Mouse (Mus musculus): ENCODE results near the gene Fkbp7. TPM values are rescaled to one million over a fixed set of nuclear protein-coding genes. Genes with fewer than 3 reads are reported as not detected.
A peak's percentile ranks its signal among the peaks of the same experiment; 100 is the strongest.

Gene Fkbp7
- polyA plus RNA-seq, 1 experiment from 2014 or later, result 157 TPM

DNA sequence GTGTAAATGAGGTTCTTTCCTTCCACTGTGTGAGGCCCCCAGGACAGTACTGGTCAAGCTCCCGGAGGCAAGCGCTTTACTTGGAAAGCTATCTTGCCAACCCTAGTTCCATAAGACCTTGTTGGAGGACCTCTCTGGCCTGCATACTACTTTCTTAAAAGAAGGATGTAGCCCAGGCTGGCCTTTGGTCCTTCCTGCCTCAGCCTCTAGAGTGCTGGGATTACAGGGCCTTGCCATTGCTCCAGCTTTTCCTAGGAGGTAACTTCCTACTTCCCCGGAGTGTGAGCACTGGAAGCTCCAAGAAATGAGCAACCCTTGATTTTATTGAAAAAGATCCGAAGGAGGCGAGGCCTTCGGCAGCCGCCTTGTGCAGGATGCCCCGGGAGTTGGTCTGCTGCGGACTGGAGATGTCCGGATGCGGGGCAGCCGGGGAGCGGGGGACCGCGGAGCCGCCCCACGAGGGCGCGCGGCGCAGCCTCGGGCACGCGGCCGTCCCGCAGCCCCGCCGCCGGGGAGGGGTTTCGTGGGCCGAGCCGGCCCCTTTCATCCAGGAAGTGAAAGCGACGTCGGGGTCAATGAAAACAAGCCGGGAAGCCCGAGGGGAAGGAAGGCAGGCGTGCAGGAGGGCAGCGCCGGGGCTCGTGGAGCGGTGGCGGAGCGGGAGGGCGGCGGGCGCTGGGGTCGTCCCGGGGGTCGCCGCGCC, 2.0 kb upstream of the Fkbp7 start, which contains the start of gene Plekha3:
Gene Plekha3 (plus strand): TSS at position 557 of the 703 bp plus-strand sequence.
- DNase-seq (ENCODE audit: low spot score) (peak; percentile 93), ATAC-seq (ENCODE audit: low read depth) (peak; percentile 64)
- peak within 1 kb of the TSS; percentile 68 for H3K4me3 ChIP-seq (ENCODE audit: low read depth, low read length)

GRCm38 (mm10) chr2:76673472-76674081, 661 bp upstream of the Fkbp7 start:
- Histone ChIP-seq H3K4me3 (ENCODE audit: low read depth, low read length) (peak overlapping the region; percentile 59), H3K27ac (replicated peaks; ENCODE audit: low read depth, low read length) (peak overlapping the region; percentile 93; the same call in 1 of the 2 replicates), H3K4me1 (ENCODE audit: control insufficient read depth, insufficient read depth, low read length) (peaks cover 21% of the 10 kb centered on the region), H3K36me3 (ENCODE audit: control insufficient read depth, insufficient read depth, low read length) (peaks cover 6% of the 10 kb centered on the region), H3K4me2 (ENCODE audit: low read depth, low read length) (peak overlapping the region; percentile 82), H3K27me3 (replicated peaks; ENCODE audit: control insufficient read depth, insufficient read depth, low read length) (no peaks in the 10 kb centered on the region), H3K9me3 (ENCODE audit: control insufficient read depth, low read length) (no peaks in the 10 kb centered on the region), H3K9ac (ENCODE audit: low read depth, low read length) (0 out of 2 replicates have a peak overlapping the region, but pooled peaks have one; percentile 79)
- ATAC-seq (ENCODE audit: low read depth) (no peak), DNase-seq (ENCODE audit: low spot score) (peak; percentile 68)
- WGBS, result 36% methylated on average over 7 of the region's 7 CpGs

More for the DNA sequence above, 2.0 kb upstream of the Fkbp7 start, which contains the start of gene Plekha3:
- Histone ChIP-seq H3K9me3 (ENCODE audit: control insufficient read depth, low read length) (no peaks in the 10 kb centered on the region), H3K27me3 (replicated peaks; ENCODE audit: control insufficient read depth, insufficient read depth, low read length) (no peaks in the 10 kb centered on the region), H3K4me1 (ENCODE audit: control insufficient read depth, insufficient read depth, low read length) (peaks cover 21% of the 10 kb centered on the region), H3K36me3 (ENCODE audit: control insufficient read depth, insufficient read depth, low read length) (peaks cover 10% of the 10 kb centered on the region), H3K27ac (replicated peaks; ENCODE audit: low read depth, low read length) (peak within 1 kb of the TSS; percentile 80), H3K9ac (ENCODE audit: low read depth, low read length) (peak within 1 kb of the TSS; percentile 88), H3K4me2 (ENCODE audit: low read depth, low read length) (peak within 1 kb of the TSS; percentile 72)
- 5% methylated on average over 36 of the region's 52 CpGs for WGBS

DNA sequence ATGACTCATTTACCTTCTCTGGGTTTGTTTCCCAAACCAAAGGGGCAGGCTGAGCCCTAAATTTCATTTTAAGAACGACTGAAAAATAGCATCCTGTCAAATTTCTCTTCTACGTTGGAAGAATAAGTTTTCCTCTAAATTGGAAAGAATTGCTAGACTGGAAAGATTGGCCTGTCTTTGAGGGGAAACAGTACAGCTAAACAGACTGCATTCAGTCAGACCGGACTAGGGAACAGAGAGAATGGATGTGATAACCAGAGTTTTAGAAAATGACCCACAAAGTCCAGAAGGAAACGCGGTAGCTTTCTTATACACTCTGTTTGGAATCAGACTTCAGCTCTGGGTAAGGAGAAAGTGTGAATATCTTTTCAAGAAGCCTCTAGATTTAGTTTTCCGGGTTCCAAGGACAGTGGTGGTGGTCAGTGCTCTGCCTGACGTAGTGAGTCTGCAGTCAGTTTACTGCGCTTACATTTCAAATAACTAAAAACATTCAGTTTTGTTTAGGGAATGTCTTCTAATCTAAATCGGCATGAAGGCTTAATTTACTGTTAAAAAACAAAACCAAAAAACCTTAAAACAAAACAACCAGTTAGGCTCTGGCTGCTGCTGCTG, 676 bp downstream of the Fkbp7 start:
- Histone ChIP-seq H3K9ac (ENCODE audit: low read depth, low read length) (peak overlapping the region; percentile 79), H3K4me1 (ENCODE audit: control insufficient read depth, insufficient read depth, low read length) (peaks cover 21% of the 10 kb centered on the region), H3K9me3 (ENCODE audit: control insufficient read depth, low read length) (no peaks in the 10 kb centered on the region), H3K36me3 (ENCODE audit: control insufficient read depth, insufficient read depth, low read length) (no peaks in the 10 kb centered on the region), H3K27me3 (replicated peaks; ENCODE audit: control insufficient read depth, insufficient read depth, low read length) (no peaks in the 10 kb centered on the region), H3K4me3 (ENCODE audit: low read depth, low read length) (peak overlapping the region; percentile 59), H3K27ac (replicated peaks; ENCODE audit: low read depth, low read length) (peak overlapping the region; percentile 93), H3K4me2 (ENCODE audit: low read depth, low read length) (peak overlapping the region; percentile 82)
- no peak for DNase-seq (ENCODE audit: low spot score)
- 17% methylated on average over 9 of the region's 9 CpGs for WGBS
- no peak for ATAC-seq (ENCODE audit: low read depth)

- H3K4me2 ChIP-seq (ENCODE audit: low read depth, low read length), result peak overlapping the region; percentile 82
- WGBS, result 83% methylated on average over 6 of the region's 6 CpGs
- peaks cover 4% of the 10 kb centered on the region; the same call in 1 of the 2 replicates for H3K36me3 ChIP-seq (ENCODE audit: control insufficient read depth, insufficient read depth, low read length)
- ATAC-seq (ENCODE audit: low read depth) (no peak), DNase-seq (ENCODE audit: low spot score) (no peak)
- no peaks in the 10 kb centered on the region for H3K27me3 ChIP-seq (replicated peaks; ENCODE audit: control insufficient read depth, insufficient read depth, low read length)
- H3K27ac ChIP-seq (replicated peaks; ENCODE audit: low read depth, low read length), result 0 out of 2 replicates have a peak overlapping the region, but pooled peaks have one; percentile 93
- peak overlapping the region; percentile 59 for H3K4me3 ChIP-seq (ENCODE audit: low read depth, low read length)
- H3K4me1 ChIP-seq (ENCODE audit: control insufficient read depth, insufficient read depth, low read length), result peaks cover 19% of the 10 kb centered on the region
- H3K9ac ChIP-seq (ENCODE audit: low read depth, low read length), result peak overlapping the region; percentile 79
- no peaks in the 10 kb centered on the region for H3K9me3 ChIP-seq (ENCODE audit: control insufficient read depth, low read length)
Measured at GRCm38 (mm10) chr2:76671641-76672040, 1.3 kb downstream of the Fkbp7 start.

GRCm38 (mm10) chr2:76667200-76667599, 5.7 kb downstream of the Fkbp7 start:
- H3K4me2 ChIP-seq (ENCODE audit: low read depth, low read length), result no peak overlapping the region
- peaks cover 11% of the 10 kb centered on the region for H3K4me1 ChIP-seq (ENCODE audit: control insufficient read depth, insufficient read depth, low read length)
- peaks cover 36% of the 10 kb centered on the region for H3K36me3 ChIP-seq (ENCODE audit: control insufficient read depth, insufficient read depth, low read length)
- no peak overlapping the region for H3K4me3 ChIP-seq (ENCODE audit: low read depth, low read length)
- DNase-seq (ENCODE audit: low spot score), result no peak
- H3K9ac ChIP-seq (ENCODE audit: low read depth, low read length), result no peak overlapping the region
- WGBS, result 62% methylated on average over 5 of the region's 5 CpGs
- ATAC-seq (ENCODE audit: low read depth), result no peak
- no peaks in the 10 kb centered on the region for H3K9me3 ChIP-seq (ENCODE audit: control insufficient read depth, low read length)
- no peaks in the 10 kb centered on the region for H3K27me3 ChIP-seq (replicated peaks; ENCODE audit: control insufficient read depth, insufficient read depth, low read length)
- no peak overlapping the region for H3K27ac ChIP-seq (replicated peaks; ENCODE audit: low read depth, low read length)

DNA sequence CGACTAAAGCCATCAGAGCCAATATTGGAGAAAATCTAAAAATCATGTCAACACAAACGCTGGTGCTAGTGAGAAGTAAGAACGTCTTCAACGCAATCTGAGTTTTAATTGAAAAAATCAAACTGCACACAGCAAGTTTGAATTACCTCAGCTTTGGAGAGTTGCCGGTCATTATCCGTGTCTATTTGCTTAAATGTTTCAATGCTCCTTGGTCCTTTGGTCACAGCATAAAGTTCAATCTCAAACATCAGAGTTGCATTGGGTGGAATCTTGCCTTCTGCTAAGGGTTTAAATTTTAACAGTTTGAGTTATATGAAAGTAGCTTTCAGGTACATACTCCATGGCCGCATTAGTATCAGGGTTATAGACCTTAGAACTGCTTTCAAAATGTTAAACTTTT, 7.4 kb downstream of the Fkbp7 start:
- Histone ChIP-seq H3K4me2 (ENCODE audit: low read depth, low read length) (no peak overlapping the region), H3K9me3 (ENCODE audit: control insufficient read depth, low read length) (no peaks in the 10 kb centered on the region), H3K36me3 (ENCODE audit: control insufficient read depth, insufficient read depth, low read length) (peaks cover 44% of the 10 kb centered on the region), H3K4me3 (ENCODE audit: low read depth, low read length) (no peak overlapping the region), H3K27ac (replicated peaks; ENCODE audit: low read depth, low read length) (no peak overlapping the region), H3K4me1 (ENCODE audit: control insufficient read depth, insufficient read depth, low read length) (no peaks in the 10 kb centered on the region), H3K27me3 (replicated peaks; ENCODE audit: control insufficient read depth, insufficient read depth, low read length) (no peaks in the 10 kb centered on the region), H3K9ac (ENCODE audit: low read depth, low read length) (no peak overlapping the region)
- no peak for ATAC-seq (ENCODE audit: low read depth)
- DNase-seq (ENCODE audit: low spot score), result no peak
- 94% methylated on average over 7 of the region's 7 CpGs for WGBS

DNA sequence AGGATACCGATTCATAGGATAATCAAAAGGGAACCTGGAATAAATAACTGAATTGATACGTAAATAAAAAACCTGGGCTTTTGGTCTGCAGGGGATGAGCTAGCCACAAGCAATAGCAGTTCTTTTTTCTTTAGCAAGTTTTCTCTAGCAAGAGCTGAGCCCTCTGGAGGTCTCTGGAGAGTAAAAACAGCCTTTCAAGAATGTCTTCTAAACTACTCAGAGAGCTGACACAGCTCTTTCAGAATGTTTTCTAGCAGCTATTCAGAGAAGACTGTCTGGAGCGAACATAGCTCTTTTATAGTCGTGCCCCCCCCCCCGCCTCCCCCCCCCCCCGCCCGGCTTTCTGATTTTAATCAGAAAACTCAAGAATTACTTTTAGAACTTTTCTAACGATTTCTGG, 13.5 kb downstream of the Fkbp7 start:
- Histone ChIP-seq H3K4me1 (ENCODE audit: control insufficient read depth, insufficient read depth, low read length) (no peaks in the 10 kb centered on the region), H3K4me2 (ENCODE audit: low read depth, low read length) (no peak overlapping the region), H3K9ac (ENCODE audit: low read depth, low read length) (no peak overlapping the region), H3K9me3 (ENCODE audit: control insufficient read depth, low read length) (no peaks in the 10 kb centered on the region), H3K4me3 (ENCODE audit: low read depth, low read length) (no peak overlapping the region), H3K36me3 (ENCODE audit: control insufficient read depth, insufficient read depth, low read length) (peaks cover 28% of the 10 kb centered on the region), H3K27ac (replicated peaks; ENCODE audit: low read depth, low read length) (no peak overlapping the region), H3K27me3 (replicated peaks; ENCODE audit: control insufficient read depth, insufficient read depth, low read length) (no peaks in the 10 kb centered on the region)
- WGBS, result 40% methylated on average over 5 of the region's 8 CpGs
- DNase-seq (ENCODE audit: low spot score) (peak; percentile 63), ATAC-seq (ENCODE audit: low read depth) (no peak)

DNA sequence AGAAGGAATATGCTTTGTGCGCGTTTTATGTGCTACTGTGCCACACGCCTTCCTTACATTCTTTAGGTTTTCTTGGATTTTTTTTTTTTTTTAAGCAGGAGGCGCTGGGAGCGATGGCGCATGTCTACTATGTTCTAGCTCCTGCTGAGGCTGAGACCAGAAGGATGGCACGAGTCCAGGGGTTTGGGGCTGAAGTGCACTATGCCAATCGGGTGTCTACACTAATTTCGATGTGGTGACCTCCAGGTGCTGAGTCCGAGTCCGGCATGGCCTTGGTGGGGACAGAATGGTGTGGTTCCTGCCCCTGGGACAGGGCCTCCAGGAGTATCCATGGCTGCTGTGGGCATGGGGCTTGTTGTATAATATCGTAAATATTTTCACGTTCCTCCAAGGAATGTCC, 14.4 kb downstream of the Fkbp7 start:
- no peak overlapping the region for H3K9ac ChIP-seq (ENCODE audit: low read depth, low read length)
- no peak overlapping the region for H3K27ac ChIP-seq (replicated peaks; ENCODE audit: low read depth, low read length)
- ATAC-seq (ENCODE audit: low read depth) (no peak), DNase-seq (ENCODE audit: low spot score) (no peak)
- H3K4me3 ChIP-seq (ENCODE audit: low read depth, low read length), result no peak overlapping the region
- peaks cover 21% of the 10 kb centered on the region for H3K36me3 ChIP-seq (ENCODE audit: control insufficient read depth, insufficient read depth, low read length)
- H3K4me2 ChIP-seq (ENCODE audit: low read depth, low read length), result 0 out of 2 replicates have a peak overlapping the region, but pooled peaks have one; percentile 7
- H3K27me3 ChIP-seq (replicated peaks; ENCODE audit: control insufficient read depth, insufficient read depth, low read length), result no peaks in the 10 kb centered on the region
- no peaks in the 10 kb centered on the region for H3K9me3 ChIP-seq (ENCODE audit: control insufficient read depth, low read length)
- H3K4me1 ChIP-seq (ENCODE audit: control insufficient read depth, insufficient read depth, low read length), result no peaks in the 10 kb centered on the region
- 77% methylated on average over 13 of the region's 13 CpGs for WGBS
